Mouse (Mus musculus) CD4-positive, CD25-positive, alpha-beta regulatory T cell, adult 4 months (primary cell): ENCODE results near the gene Npepps. TPM values are rescaled to one million over a fixed set of nuclear protein-coding genes. Genes with fewer than 3 reads are reported as not detected.
A peak's percentile ranks its signal among the peaks of the same experiment; 100 is the strongest.
"Not testable (repeated sequence)": the region's sequence is repeated elsewhere in the genome, so short reads cannot be mapped to it uniquely, and the experiment has no call there.

Experiments
- ATAC-seq: one replicate; pipeline ENCODE4 v1.8.0; 2017
- polyA plus RNA-seq, 2 experiments: library from polyadenylated mRNA; unstranded; fragments of 100-300 nt; shearing (Covaris generic); gene quantifications; one replicate each; pipeline ENCODE4 v1.2.1; 2017

Npepps gene
- polyA plus RNA-seq, 2 experiments from 2014 or later, result 34.4 to 41.1 TPM

- ATAC-seq, result no peak
These were observed 48.0 kb downstream of the Npepps start for GRCm38 (mm10) chr11:97232436-97232835.

- ATAC-seq, result no peak
These were observed 51.0 kb downstream of the Npepps start for GRCm38 (mm10) chr11:97229396-97229795.

- no peak for ATAC-seq
These were observed 51.5 kb downstream of the Npepps start for GRCm38 (mm10) chr11:97228985-97229384.

- ATAC-seq, result no peak
These were observed 54.3 kb downstream of the Npepps start for GRCm38 (mm10) chr11:97226131-97226530.

GRCm38 (mm10) chr11:97223485-97223884 is 57.0 kb downstream of the Npepps start:
- no peak for ATAC-seq

- no peak for ATAC-seq
These were observed 58.8 kb downstream of the Npepps start for GRCm38 (mm10) chr11:97221611-97222010.

- ATAC-seq, result no peak
These were observed 60.2 kb downstream of the Npepps start for GRCm38 (mm10) chr11:97220211-97220610.

GRCm38 (mm10) chr11:97214411-97214810 is 66.0 kb downstream of the Npepps start:
- no peak for ATAC-seq

- no peak for ATAC-seq
These were observed 69.6 kb downstream of the Npepps start for GRCm38 (mm10) chr11:97210728-97211400.

GRCm38 (mm10) chr11:97207011-97207422 is 73.4 kb downstream of the Npepps start:
- ATAC-seq, result no peak

GRCm38 (mm10) chr11:97199519-97199918 is 80.9 kb downstream of the Npepps start:
- no peak for ATAC-seq

GRCm38 (mm10) chr11:97198601-97199000 is 81.8 kb downstream of the Npepps start:
- ATAC-seq, result no peak

- no peak for ATAC-seq
These were observed 83.4 kb downstream of the Npepps start for GRCm38 (mm10) chr11:97197021-97197420.

GRCm38 (mm10) chr11:97196541-97196940 is 83.9 kb downstream of the Npepps start:
- ATAC-seq, result no peak

- ATAC-seq, result no peak
These were observed 87.9 kb downstream of the Npepps start for GRCm38 (mm10) chr11:97192621-97192951.

- ATAC-seq, result no peak
These were observed 88.4 kb downstream of the Npepps start for GRCm38 (mm10) chr11:97191915-97192620.

- ATAC-seq, result no peak
These were observed 89.4 kb downstream of the Npepps start for GRCm38 (mm10) chr11:97190992-97191391.

- not testable (repeated sequence) for ATAC-seq
These were observed 90.8 kb downstream of the Npepps start for GRCm38 (mm10) chr11:97189645-97190044.

- no peak for ATAC-seq
These were observed 91.2 kb downstream of the Npepps start for GRCm38 (mm10) chr11:97189231-97189630.

- ATAC-seq, result no peak
These were observed 91.8 kb downstream of the Npepps start for GRCm38 (mm10) chr11:97188643-97188955.

- ATAC-seq, result peak; percentile 76
These were observed 92.4 kb downstream of the Npepps start, which contains the start of gene Kpnb1 for GRCm38 (mm10) chr11:97187764-97188642. TSS of gene Kpnb1 (minus strand) at chr11:97187881.

- peak; percentile 66 for ATAC-seq
These were observed 93.3 kb downstream of the Npepps start for GRCm38 (mm10) chr11:97186947-97187763.
